ENCODE assay signal across 11 mouse cellular contexts in the genomic region with DNA sequence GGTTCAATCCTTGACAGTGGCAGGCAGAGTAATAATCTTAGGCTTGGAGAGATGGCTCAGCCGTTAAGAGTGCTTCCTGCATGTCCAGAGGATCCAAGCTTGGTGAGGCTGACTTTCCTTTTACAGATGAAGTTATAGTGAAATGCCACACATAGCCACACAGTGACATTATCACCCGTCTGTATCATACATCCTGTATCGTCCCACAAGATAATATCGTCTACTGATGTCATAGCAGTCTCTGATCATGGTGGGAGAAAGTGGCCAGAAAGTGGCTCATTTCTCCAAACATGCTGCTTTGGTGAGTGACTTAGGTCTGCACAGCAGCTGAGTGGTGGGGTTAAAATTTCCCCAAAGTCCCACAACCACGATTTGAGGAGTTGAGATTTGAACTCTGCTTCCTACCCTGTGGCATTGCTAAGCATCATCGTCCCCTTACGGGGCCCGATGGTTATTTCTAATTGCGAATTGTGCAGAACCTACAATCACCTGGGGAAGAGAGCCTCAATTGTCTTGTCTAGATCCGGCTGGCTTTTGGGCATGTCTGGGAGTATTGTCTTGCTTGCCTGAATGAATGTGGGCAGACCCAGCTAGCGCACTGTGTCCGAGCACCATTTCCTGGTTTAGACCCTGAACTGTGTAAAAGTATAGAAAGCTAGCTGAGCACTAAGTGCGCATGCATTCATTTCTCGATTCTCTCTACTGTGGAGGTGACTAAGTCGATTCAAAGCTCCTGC. TPM values are rescaled to one million over a fixed set of nuclear protein-coding genes. Genes with fewer than 3 reads are reported as not detected.
DNase-seq lines count a peak whose midpoint lies in the region; ATAC-seq and TF ChIP-seq lines count a peak whose summit lies in the region.
"Had no signal": no experiment of that assay in that cellular context is flagged by ENCODE, and none has a peak within 500 bp of the region (broad histone marks: within the 10 kb centered on the region; RNA-seq: fewer than 3 reads in every experiment).

No protein-coding gene starts in this region.

- 80% methylated on average over 15 of the region's 15 CpGs for WGBS in heart, embryonic 14.5 days
- 25% methylated on average over 15 of the region's 15 CpGs for WGBS in thymus, adult 2 months
- WGBS in liver, embryonic 13.5 days (ENCODE audit: insufficient replicate concordance), result 46% methylated on average over 15 of the region's 15 CpGs

- no peak overlapping the region for H3K9ac ChIP-seq in heart, embryonic 14.5 days (ENCODE audit: low read length)
- H3K9ac ChIP-seq in liver, embryonic 13.5 days, result no peak overlapping the region

- H3K4me3 ChIP-seq in heart, embryonic 14.5 days (ENCODE audit: control insufficient read depth in 1 of 2, insufficient read depth in 1 of 2, low read depth in 1 of 2, low read length in 2 of 2), result no peak overlapping the region
- H3K4me3 ChIP-seq in thymus, adult 2 months (ENCODE audit: control insufficient read depth, insufficient read depth, low read length), result no peak overlapping the region
- H3K4me3 ChIP-seq in liver, embryonic 13.5 days (replicated peaks), result no peak overlapping the region

- no peaks in the 10 kb centered on the region for H3K36me3 ChIP-seq in heart, embryonic 14.5 days (ENCODE audit: control insufficient read depth, insufficient read depth, low read length)
- no peaks in the 10 kb centered on the region for H3K36me3 ChIP-seq in thymus, adult 2 months (ENCODE audit: control insufficient read depth, insufficient read depth, low read length)
- no peaks in the 10 kb centered on the region for H3K36me3 ChIP-seq in liver, embryonic 13.5 days

- TF ChIP-seq POLR2A in thymus, adult 2 months (IDR thresholded peaks at IDR 0.05; ENCODE audit: control insufficient read depth, extremely low read depth, insufficient read depth, low read length, poor library complexity), result no peak

- H3K4me1 ChIP-seq in heart, embryonic 14.5 days (ENCODE audit: control insufficient read depth in 2 of 2, insufficient read depth in 2 of 2, low read length in 2 of 2), result peaks cover 28 to 48% of the 10 kb centered on the region in 2 experiments
- H3K4me1 ChIP-seq in thymus, adult 2 months (replicated peaks; ENCODE audit: control insufficient read depth, insufficient read depth, low read length), result peaks cover 43% of the 10 kb centered on the region
- H3K4me1 ChIP-seq in liver, embryonic 13.5 days (replicated peaks), result peaks cover 33% of the 10 kb centered on the region

- intact Hi-C loops in heart, postnatal 25 days (cut with DNase I), result no loop called here

- DNase-seq in heart, postnatal 25 days (ENCODE audit: low spot score), result no peak
- DNase-seq in thymus, adult 2 months, result no peak
- DNase-seq in thymus, postnatal 25 days, result no peak
- no peak for DNase-seq in liver, embryonic 13.5 days
- DNase-seq in cerebellum, postnatal 14 days, result no peak
- no peak for DNase-seq in right cerebral cortex, adult 2 months (ENCODE audit: low spot score in 2 of 2)
- no peak for DNase-seq in frontal cortex, postnatal 10 days (ENCODE audit: low spot score in 2 of 2)
- DNase-seq: adrenal gland, adult 8-10 months; cerebellum, adult 2 months had no signal

- H3K27me3 ChIP-seq in heart, embryonic 14.5 days (ENCODE audit: control insufficient read depth, insufficient read depth, low read length), result no peaks in the 10 kb centered on the region
- H3K27me3 ChIP-seq in thymus, adult 2 months (ENCODE audit: control insufficient read depth, insufficient read depth, low read length), result no peaks in the 10 kb centered on the region
- H3K27me3 ChIP-seq in liver, embryonic 13.5 days, result no peaks in the 10 kb centered on the region

- no peak for TF ChIP-seq CTCF in thymus, adult 2 months (IDR thresholded peaks at IDR 0.05; ENCODE audit: borderline replicate concordance, control insufficient read depth, extremely low read depth, insufficient read depth, low read length, poor library complexity)

- peak overlapping the region; percentile 22; the same call in 1 of the 2 replicates for H3K4me2 ChIP-seq in heart, embryonic 14.5 days (ENCODE audit: low read length)
- 0 out of 2 replicates have a peak overlapping the region, but pooled peaks have one; percentile 17 for H3K4me2 ChIP-seq in liver, embryonic 13.5 days

- no peak for ATAC-seq in heart, embryonic 14.5 days (ENCODE audit: insufficient number of reproducible peaks, insufficient read depth, low FRiP score, low read depth)
- ATAC-seq in liver, embryonic 13.5 days (ENCODE audit: low read depth), result 0 out of 2 replicates have a peak, but pooled peaks have one; percentile 11

- no peaks in the 10 kb centered on the region for H3K9me3 ChIP-seq in heart, embryonic 14.5 days (ENCODE audit: control insufficient read depth, low read length)
- no peaks in the 10 kb centered on the region for H3K9me3 ChIP-seq in liver, embryonic 13.5 days (replicated peaks)

- peak overlapping the region; percentile 10 to 35; a peak in 1 of 4 replicates for H3K27ac ChIP-seq in heart, embryonic 14.5 days (replicated peaks in 1 of 2; ENCODE audit: control insufficient read depth in 1 of 2, insufficient read depth in 1 of 2, low read depth in 2 of 2, low read length in 2 of 2)
- peak overlapping the region; percentile 60 for H3K27ac ChIP-seq in thymus, adult 2 months (ENCODE audit: control insufficient read depth, insufficient read depth, low read length)
- no peak overlapping the region for H3K27ac ChIP-seq in liver, embryonic 13.5 days
- H3K27ac ChIP-seq: kidney, postnatal 0 days had no signal

RNA-seq across cellular contexts. Expression of a gene that starts 37.5 kb away (rescaled TPM):
- polyA plus RNA-seq in heart, embryonic 14.5 days (2014; fragmentation: Nextera tagmentation; extraction: Ambion mirVana), result 5.3 and 6.0 TPM in 2 replicates
- 10 to 100 TPM; 14.1 to 14.8 TPM for total RNA-seq in heart, postnatal 25 days (2021)
- polyA plus RNA-seq in thymus, adult 2 months (2012; rRNA removed), result 24.1 and 24.6 TPM in 2 replicates
- 0.62 and 0.86 TPM in 2 replicates for polyA plus RNA-seq in liver, embryonic 13.5 days (2015; fragmentation: Nextera tagmentation; extraction: Ambion mirVana)
